Mouse (Mus musculus) stomach, embryonic 16.5 days (tissue): ENCODE results near the gene 5031439G07Rik. TPM values are rescaled to one million over a fixed set of nuclear protein-coding genes. Genes with fewer than 3 reads are reported as not detected.

Experiments used
- ATAC-seq: fragments of 200-750 bp; cut with Nextera tagmentation; 2 replicates; pipeline ENCODE4 v1.8.0; 2017; ENCODE audit warnings: moderate number of reproducible peaks, moderate TSS enrichment; ENCODE audit not compliant: insufficient read depth, low FRiP score
- H3K27ac ChIP-seq: fragments of 300-500 bp; sonication (generic); 2 replicates; pipeline ENCODE4 v1.5.1; 2014; ENCODE audit warnings: low read length
- H3K27me3 ChIP-seq: fragments of 300-500 bp; sonication (generic); 2 replicates; pipeline ENCODE4 v1.6.1; 2014; ENCODE audit warnings: low read length, control low read depth, mixed read lengths; ENCODE audit not compliant: control insufficient read depth, insufficient read depth
- H3K36me3 ChIP-seq: fragments of 300-500 bp; sonication (generic); 2 replicates; pipeline ENCODE4 v1.6.1; 2014; ENCODE audit warnings: low read length; ENCODE audit not compliant: control insufficient read depth, insufficient read depth
- H3K4me1 ChIP-seq: fragments of 300-500 bp; sonication (generic); 2 replicates; pipeline ENCODE4 v1.6.1; 2014; ENCODE audit warnings: low read length, control low read depth, mixed read lengths; ENCODE audit not compliant: control insufficient read depth, insufficient read depth
- H3K4me2 ChIP-seq: fragments of 300-500 bp; sonication (generic); 2 replicates; pipeline ENCODE4 v1.6.1; 2014; ENCODE audit warnings: low read depth, low read length, mixed read lengths
- H3K4me3 ChIP-seq: fragments of 300-500 bp; sonication (generic); replicated peaks from 2 replicates; pipeline ENCODE4 v1.5.1; 2014; ENCODE audit warnings: mild to moderate bottlenecking, low read length
- H3K9ac ChIP-seq: fragments of 300-500 bp; sonication (generic); 2 replicates; pipeline ENCODE4 v1.6.1; 2014; ENCODE audit warnings: low read length
- H3K9me3 ChIP-seq: fragments of 300-500 bp; sonication (generic); replicated peaks from 2 replicates; pipeline ENCODE4 v1.6.1; 2016; ENCODE audit warnings: low read length, control low read depth; ENCODE audit not compliant: control insufficient read depth
- WGBS: fragments of 180-500 bp; shearing (Covaris S2); extraction: QIAGEN DNeasy Blood & Tissue Kit; methylation state at CpG from one replicate; pipeline ENCODE4 v1.1.7; 2014; 5-methylcytosine and 5-hydroxymethylcytosine counted together
- polyA plus RNA-seq: library from polyadenylated mRNA; unstranded; fragments of >200 nt; fragmentation: Nextera tagmentation; extraction: Ambion mirVana; gene quantifications from 2 replicates; pipeline ENCODE4 v1.2.1, GENCODE M21; 2015

The 5031439G07Rik gene
- polyA plus RNA-seq, 1 experiment from 2014 or later: 7.7 TPM

- Histone ChIP-seq H3K9ac (no peak overlapping the region), H3K9me3 (no peaks in the 10 kb centered on the region), H3K4me2 (no peak overlapping the region), H3K4me1 (peaks cover 19% of the 10 kb centered on the region), H3K4me3 (no peak overlapping the region), H3K27me3 (no peaks in the 10 kb centered on the region), H3K36me3 (no peaks in the 10 kb centered on the region), H3K27ac (no peak overlapping the region)
- WGBS: 82% methylated on average over 12 of the region's 12 CpGs
- no peak for ATAC-seq
These were observed 2.7 kb downstream of the 5031439G07Rik start for GRCm38 (mm10) chr15:84985516-84986160.

DNA sequence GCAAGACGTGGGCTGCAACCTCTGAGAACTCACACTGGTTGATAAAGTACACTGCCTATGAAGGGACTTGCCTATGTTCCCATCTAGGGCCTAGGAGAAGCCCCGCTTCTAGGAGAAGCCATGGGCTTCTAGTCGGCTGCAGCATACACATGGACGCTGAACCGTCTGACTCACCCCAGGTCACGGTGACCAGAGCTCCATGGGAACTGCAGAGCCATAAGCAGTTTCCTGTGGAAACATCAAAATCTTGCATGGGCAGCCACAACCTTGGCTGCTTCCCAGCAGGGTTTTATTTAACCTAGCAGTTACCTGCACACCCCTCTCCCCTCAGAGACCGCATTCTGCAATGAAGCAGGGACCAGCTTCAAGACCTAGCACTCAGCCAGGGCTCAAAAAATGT, 4.6 kb downstream of the 5031439G07Rik start:
- no peaks in the 10 kb centered on the region for H3K9me3 ChIP-seq
- WGBS: 81% methylated on average over 7 of the region's 7 CpGs
- peaks cover 19% of the 10 kb centered on the region for H3K4me1 ChIP-seq
- no peak overlapping the region for H3K27ac ChIP-seq
- H3K4me3 ChIP-seq: no peak overlapping the region
- no peak overlapping the region for H3K9ac ChIP-seq
- ATAC-seq: no peak
- H3K27me3 ChIP-seq: no peaks in the 10 kb centered on the region
- H3K4me2 ChIP-seq: no peak overlapping the region
- no peaks in the 10 kb centered on the region for H3K36me3 ChIP-seq

- Histone ChIP-seq H3K36me3 (no peaks in the 10 kb centered on the region), H3K4me2 (no peak overlapping the region), H3K27me3 (no peaks in the 10 kb centered on the region), H3K4me1 (peaks cover 14% of the 10 kb centered on the region), H3K9ac (no peak overlapping the region), H3K27ac (no peak overlapping the region), H3K4me3 (no peak overlapping the region), H3K9me3 (no peaks in the 10 kb centered on the region)
- WGBS: 78% methylated on average over 3 of the region's 3 CpGs
- no peak for ATAC-seq
These were observed 5.5 kb downstream of the 5031439G07Rik start for GRCm38 (mm10) chr15:84982888-84983287.

- Histone ChIP-seq H3K9me3 (no peaks in the 10 kb centered on the region), H3K36me3 (no peaks in the 10 kb centered on the region), H3K27ac (no peak overlapping the region), H3K4me1 (peaks cover 12% of the 10 kb centered on the region), H3K9ac (no peak overlapping the region), H3K4me3 (no peak overlapping the region), H3K27me3 (no peaks in the 10 kb centered on the region), H3K4me2 (no peak overlapping the region)
- 63% methylated on average over 9 of the region's 9 CpGs for WGBS
- no peak for ATAC-seq
These were observed 6.6 kb downstream of the 5031439G07Rik start for GRCm38 (mm10) chr15:84981609-84982313.

GRCm38 (mm10) chr15:84975729-84976128, 12.6 kb downstream of the 5031439G07Rik start:
- no peak for ATAC-seq
- no peak overlapping the region for H3K4me3 ChIP-seq
- no peaks in the 10 kb centered on the region for H3K4me1 ChIP-seq
- H3K9ac ChIP-seq: no peak overlapping the region
- no peak overlapping the region for H3K27ac ChIP-seq
- no peaks in the 10 kb centered on the region for H3K9me3 ChIP-seq
- no peaks in the 10 kb centered on the region for H3K36me3 ChIP-seq
- H3K4me2 ChIP-seq: no peak overlapping the region
- no peaks in the 10 kb centered on the region for H3K27me3 ChIP-seq
- 24% methylated on average over 4 of the region's 4 CpGs for WGBS

GRCm38 (mm10) chr15:84973544-84973871, 14.8 kb downstream of the 5031439G07Rik start:
- H3K27me3 ChIP-seq: no peaks in the 10 kb centered on the region
- no peaks in the 10 kb centered on the region for H3K9me3 ChIP-seq
- ATAC-seq: no peak
- H3K4me2 ChIP-seq: no peak overlapping the region
- H3K36me3 ChIP-seq: no peaks in the 10 kb centered on the region
- H3K4me3 ChIP-seq: no peak overlapping the region
- H3K9ac ChIP-seq: no peak overlapping the region
- no peak overlapping the region for H3K27ac ChIP-seq
- WGBS: 44% methylated on average over 3 of the region's 3 CpGs
- no peaks in the 10 kb centered on the region for H3K4me1 ChIP-seq

DNA sequence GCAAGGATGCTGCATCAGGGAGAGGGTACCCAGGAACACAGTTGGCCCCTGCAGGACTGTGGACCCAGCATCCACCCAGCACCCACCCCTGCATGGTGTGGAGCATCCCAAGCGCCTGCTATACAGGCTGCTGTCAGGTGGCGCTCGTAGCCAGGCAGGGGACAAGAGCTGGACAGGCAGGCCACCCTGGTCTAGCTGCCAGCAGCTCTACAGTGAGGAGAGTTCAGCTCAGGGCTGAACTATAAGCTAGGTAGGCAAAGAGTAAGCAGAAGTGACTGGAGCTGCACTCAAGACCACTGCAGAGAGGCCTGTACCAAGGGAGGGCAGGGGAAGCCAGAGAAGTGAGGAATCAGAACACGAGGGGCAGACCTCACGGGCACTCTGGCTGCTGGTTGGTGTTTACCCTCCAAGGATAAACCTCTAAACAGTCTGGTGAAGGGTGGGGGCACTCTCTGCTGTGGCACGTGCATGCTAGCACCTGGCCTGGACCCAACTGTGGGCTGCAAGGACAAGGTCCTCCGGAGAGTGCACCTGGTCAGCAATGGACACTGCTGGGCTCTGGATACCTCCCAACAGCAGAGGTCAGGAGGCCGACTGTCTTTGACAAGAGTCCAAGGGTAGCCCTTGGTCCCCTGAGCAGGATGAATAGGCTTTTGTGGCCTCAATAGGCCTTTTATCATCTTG, 15.3 kb downstream of the 5031439G07Rik start:
- Histone ChIP-seq H3K9me3 (no peaks in the 10 kb centered on the region), H3K4me3 (no peak overlapping the region), H3K27ac (no peak overlapping the region), H3K9ac (no peak overlapping the region), H3K4me2 (no peak overlapping the region), H3K36me3 (no peaks in the 10 kb centered on the region), H3K4me1 (no peaks in the 10 kb centered on the region), H3K27me3 (no peaks in the 10 kb centered on the region)
- 0 out of 2 replicates have a peak, but pooled peaks have one; percentile 21 for ATAC-seq
- 69% methylated on average over 8 of the region's 8 CpGs for WGBS

DNA sequence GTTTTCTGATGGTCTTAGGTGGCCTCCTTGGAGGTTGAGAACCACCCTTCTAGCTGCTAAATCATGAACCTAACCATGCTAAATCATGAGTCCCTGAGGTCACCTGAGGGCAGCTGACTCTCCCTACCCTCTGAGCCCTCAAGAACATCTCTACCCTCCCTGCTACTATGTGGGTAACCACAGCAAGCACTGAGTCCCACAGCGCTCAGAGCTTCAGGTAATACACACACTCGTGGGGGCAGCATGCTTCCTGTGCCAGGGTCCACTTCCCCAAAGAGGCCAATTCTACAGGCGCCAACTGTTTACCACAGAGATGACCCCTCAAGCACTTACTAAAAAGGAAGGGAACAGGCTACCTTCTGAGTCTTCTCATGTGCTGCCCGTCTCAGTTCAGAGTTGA, 19.8 kb downstream of the 5031439G07Rik start:
- 78% methylated on average over 4 of the region's 4 CpGs for WGBS
- no peaks in the 10 kb centered on the region for H3K4me1 ChIP-seq
- no peaks in the 10 kb centered on the region for H3K27me3 ChIP-seq
- H3K36me3 ChIP-seq: no peaks in the 10 kb centered on the region
- no peak overlapping the region for H3K27ac ChIP-seq
- H3K4me3 ChIP-seq: no peak overlapping the region
- no peak for ATAC-seq
- no peak overlapping the region for H3K9ac ChIP-seq
- H3K4me2 ChIP-seq: no peak overlapping the region
- H3K9me3 ChIP-seq: no peaks in the 10 kb centered on the region

DNA sequence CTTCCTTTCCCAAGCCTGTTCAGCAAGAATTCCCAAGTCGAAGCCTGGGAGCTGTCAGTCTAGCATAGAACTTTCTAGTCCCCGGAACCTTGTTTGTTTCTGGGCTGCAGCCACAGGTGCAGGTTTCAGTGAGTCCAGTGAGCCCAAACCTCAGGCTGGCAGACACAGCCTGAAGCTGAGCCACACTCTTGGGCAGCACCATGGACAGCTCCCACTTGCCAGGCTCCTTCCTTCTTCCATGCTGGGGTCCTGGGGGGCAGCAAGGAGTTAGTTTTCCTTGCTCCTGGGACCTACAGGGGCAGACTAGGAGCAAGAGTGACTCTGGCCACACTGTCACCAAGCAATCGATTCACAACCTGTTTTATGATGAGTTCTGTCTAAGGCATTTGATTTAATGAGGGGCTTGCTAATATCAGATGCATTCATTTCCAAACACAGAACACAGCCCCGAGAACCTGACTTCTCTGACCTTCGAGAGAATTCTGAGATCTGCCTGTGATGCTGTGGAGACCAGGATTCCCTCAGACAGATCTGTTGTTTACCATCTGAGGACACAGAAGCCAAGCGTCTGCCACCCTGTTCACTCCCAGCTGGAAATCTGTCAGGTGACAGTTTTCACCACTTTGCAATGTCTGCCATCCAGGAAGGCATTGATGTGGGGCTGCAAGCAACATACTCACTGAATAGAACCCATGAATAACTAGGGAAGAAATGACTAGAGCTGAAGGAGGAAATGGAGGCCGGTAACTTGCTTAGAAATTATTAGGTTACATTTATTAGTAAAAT, 22.6 kb downstream of the 5031439G07Rik start:
- Histone ChIP-seq H3K9ac (no peak overlapping the region), H3K9me3 (no peaks in the 10 kb centered on the region), H3K4me1 (no peaks in the 10 kb centered on the region), H3K36me3 (no peaks in the 10 kb centered on the region), H3K27ac (no peak overlapping the region), H3K4me3 (no peak overlapping the region), H3K4me2 (no peak overlapping the region), H3K27me3 (no peaks in the 10 kb centered on the region)
- WGBS: 47% methylated on average over 7 of the region's 7 CpGs
- no peak for ATAC-seq
